Comparison of ENCODE assay signal across 21 mouse cellular contexts in the genomic region with DNA sequence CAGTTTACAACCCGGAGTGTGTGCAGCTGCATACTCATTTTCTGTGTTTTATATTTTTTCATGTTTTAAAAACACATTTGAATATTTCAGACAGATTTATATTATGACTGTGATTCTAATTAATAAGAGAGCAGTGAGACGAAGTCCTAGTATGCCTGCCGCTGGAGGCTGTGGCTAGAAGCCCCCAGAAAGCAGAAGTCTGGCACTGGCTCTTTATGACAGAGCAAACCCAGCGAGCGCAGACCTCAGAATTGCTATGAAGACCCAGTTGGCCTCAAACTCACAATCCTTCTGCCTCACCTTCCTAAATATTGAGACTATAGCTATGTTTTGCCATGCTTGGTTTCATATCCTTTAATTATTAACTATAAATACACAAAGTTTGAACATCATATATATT.
"Had no signal": no experiment of that assay in that cellular context is flagged by ENCODE, and none has a peak within 500 bp of the region (broad histone marks: within the 10 kb centered on the region; RNA-seq: fewer than 3 reads in every experiment).

No protein-coding gene starts in this region.

- H3K27ac ChIP-seq: liver, embryonic 15.5 days; macrophage; midbrain, embryonic 12.5 days; neural tube, embryonic 13.5 days; neural tube, embryonic 15.5 days; stomach, embryonic 15.5 days; stomach, postnatal 0 days had no signal

- H3K4me2 ChIP-seq: liver, embryonic 15.5 days; lung, embryonic 15.5 days; midbrain, embryonic 12.5 days; neural tube, embryonic 13.5 days; neural tube, embryonic 15.5 days; stomach, embryonic 15.5 days had no signal

- H3K9me3 ChIP-seq: liver, embryonic 15.5 days; lung, embryonic 15.5 days; megakaryocyte, embryonic 14.5 days; midbrain, embryonic 12.5 days; neural tube, embryonic 13.5 days; neural tube, embryonic 15.5 days; stomach, embryonic 15.5 days had no signal

- H3K27me3 ChIP-seq: liver, embryonic 15.5 days; lung, embryonic 15.5 days; megakaryocyte, embryonic 14.5 days; midbrain, embryonic 12.5 days; neural tube, embryonic 13.5 days; neural tube, embryonic 15.5 days; stomach, embryonic 15.5 days had no signal

- ATAC-seq: liver, postnatal 0 days; lung, postnatal 0 days; midbrain, embryonic 16.5 days had no signal

- H3K4me3 ChIP-seq: liver, embryonic 15.5 days; lung, embryonic 15.5 days; megakaryocyte, embryonic 14.5 days; midbrain, embryonic 12.5 days; myocyte; neural tube, embryonic 13.5 days; neural tube, embryonic 15.5 days; stomach, embryonic 15.5 days had no signal

- H3K9ac ChIP-seq: liver, embryonic 15.5 days; liver, postnatal 0 days; lung, embryonic 15.5 days; midbrain, embryonic 12.5 days; neural tube, embryonic 13.5 days; neural tube, embryonic 15.5 days; stomach, embryonic 15.5 days had no signal

- DNase-seq: liver, postnatal 0 days; lung, adult 2 months; lung, postnatal 14 days; lung, postnatal 36 days; midbrain, embryonic 14.5 days; right cerebral cortex, postnatal 14 days; thymus, adult 2 months; thymus, postnatal 25 days; thymus, postnatal 4 days had no signal

- H3K4me1 ChIP-seq: lung, embryonic 15.5 days; midbrain, embryonic 12.5 days; neural tube, embryonic 13.5 days; neural tube, embryonic 15.5 days; stomach, embryonic 15.5 days had no signal
